Mouse (Mus musculus) kidney, embryonic 14.5 days (tissue): ENCODE measurements around the gene Atf6b. TPM values are rescaled to one million over a fixed set of nuclear protein-coding genes. Genes with fewer than 3 reads are reported as not detected.

Experiments used
- ATAC-seq: fragments of 200-750 bp; cut with Nextera tagmentation; 2 replicates; pipeline ENCODE4 v1.8.0; 2017; ENCODE audit warnings: moderate number of reproducible peaks, mild to moderate bottlenecking, moderate TSS enrichment, moderate library complexity; ENCODE audit not compliant: low FRiP score, low TSS enrichment
- H3K27ac ChIP-seq: fragments of 300-500 bp; sonication (generic); 2 replicates; pipeline ENCODE4 v1.5.1; 2014; ENCODE audit warnings: low read depth, mild to moderate bottlenecking, low read length, moderate library complexity, mixed read lengths
- H3K27me3 ChIP-seq: fragments of 300-500 bp; sonication (generic); 2 replicates; pipeline ENCODE4 v1.6.1; 2014; ENCODE audit warnings: mild to moderate bottlenecking, low read length; ENCODE audit not compliant: control insufficient read depth, insufficient read depth
- H3K36me3 ChIP-seq: fragments of 300-500 bp; sonication (generic); 2 replicates; pipeline ENCODE4 v1.6.1; 2014; ENCODE audit warnings: low read length, mixed read lengths; ENCODE audit not compliant: control insufficient read depth, insufficient read depth
- H3K4me1 ChIP-seq: fragments of 300-500 bp; sonication (generic); 2 replicates; pipeline ENCODE4 v1.6.1; 2014; ENCODE audit warnings: low read length, mixed read lengths; ENCODE audit not compliant: control insufficient read depth, insufficient read depth
- H3K4me2 ChIP-seq: fragments of 300-500 bp; sonication (generic); replicated peaks from 2 replicates; pipeline ENCODE4 v1.6.1; 2014; ENCODE audit warnings: low read depth, mild to moderate bottlenecking, low read length
- H3K4me3 ChIP-seq: fragments of 300-500 bp; sonication (generic); 2 replicates; pipeline ENCODE4 v1.5.1; 2014; ENCODE audit warnings: mild to moderate bottlenecking, low read length
- H3K9ac ChIP-seq: fragments of 300-500 bp; sonication (generic); 2 replicates; pipeline ENCODE4 v1.6.1; 2014; ENCODE audit warnings: low read depth, mild to moderate bottlenecking, low read length, moderate library complexity
- H3K9me3 ChIP-seq: fragments of 300-500 bp; sonication (generic); 2 replicates; pipeline ENCODE4 v1.6.1; 2016; ENCODE audit warnings: low read length; ENCODE audit not compliant: control insufficient read depth
- WGBS: fragments of 180-500 bp; shearing (Covaris S2); extraction: QIAGEN DNeasy Blood & Tissue Kit; methylation state at CpG from one replicate; pipeline ENCODE4 v1.1.7; 2014; 5-methylcytosine and 5-hydroxymethylcytosine counted together
- polyA plus RNA-seq: library from polyadenylated mRNA; unstranded; fragments of >200 nt; fragmentation: Nextera tagmentation; extraction: Ambion mirVana; gene quantifications from 2 replicates; pipeline ENCODE4 v1.2.1, GENCODE M21; 2014

Atf6b gene
- polyA plus RNA-seq, 1 experiment from 2014 or later, result 61.7 TPM

GRCm38 (mm10) chr17:34685120-34686110 is 38.5 kb downstream of the Atf6b start:
- ATAC-seq, result no peak
- Histone ChIP-seq H3K4me3 (no peak overlapping the region), H3K27me3 (no peaks in the 10 kb centered on the region), H3K9ac (no peak overlapping the region), H3K27ac (no peak overlapping the region), H3K4me2 (no peak overlapping the region), H3K36me3 (no peaks in the 10 kb centered on the region), H3K9me3 (no peaks in the 10 kb centered on the region), H3K4me1 (0 out of 2 replicates have a peak, but pooled peaks cover 3% of the 10 kb centered on the region)
- 80% methylated on average over 28 of the region's 28 CpGs for WGBS

- H3K4me2 ChIP-seq, result no peak overlapping the region
- 88% methylated on average over 7 of the region's 7 CpGs for WGBS
- H3K9ac ChIP-seq, result no peak overlapping the region
- H3K4me3 ChIP-seq, result no peak overlapping the region
- no peak overlapping the region for H3K27ac ChIP-seq
- 0 out of 2 replicates have a peak, but pooled peaks cover 3% of the 10 kb centered on the region for H3K4me1 ChIP-seq
- ATAC-seq, result no peak
- H3K9me3 ChIP-seq, result no peaks in the 10 kb centered on the region
- no peaks in the 10 kb centered on the region for H3K36me3 ChIP-seq
- H3K27me3 ChIP-seq, result no peaks in the 10 kb centered on the region
Observed at GRCm38 (mm10) chr17:34688889-34689288, 41.9 kb downstream of the Atf6b start.

- WGBS, result 34% methylated on average over 4 of the region's 4 CpGs
- Histone ChIP-seq H3K36me3 (no peaks in the 10 kb centered on the region), H3K27ac (no peak overlapping the region), H3K9ac (no peak overlapping the region), H3K4me3 (no peak overlapping the region), H3K4me1 (no peaks in the 10 kb centered on the region), H3K27me3 (no peaks in the 10 kb centered on the region), H3K4me2 (no peak overlapping the region), H3K9me3 (no peaks in the 10 kb centered on the region)
- ATAC-seq, result no peak
Observed at GRCm38 (mm10) chr17:34690458-34690857, 43.5 kb downstream of the Atf6b start.

GRCm38 (mm10) chr17:34692906-34693305 is 46.0 kb downstream of the Atf6b start:
- no peaks in the 10 kb centered on the region for H3K4me1 ChIP-seq
- no peak overlapping the region for H3K27ac ChIP-seq
- no peaks in the 10 kb centered on the region for H3K27me3 ChIP-seq
- no peak overlapping the region for H3K9ac ChIP-seq
- no peaks in the 10 kb centered on the region for H3K36me3 ChIP-seq
- no peak overlapping the region for H3K4me2 ChIP-seq
- H3K9me3 ChIP-seq, result no peaks in the 10 kb centered on the region
- 65% methylated on average over 7 of the region's 7 CpGs for WGBS
- ATAC-seq, result no peak
- H3K4me3 ChIP-seq, result no peak overlapping the region

GRCm38 (mm10) chr17:34699575-34700408 is 52.8 kb downstream of the Atf6b start:
- no peaks in the 10 kb centered on the region for H3K9me3 ChIP-seq
- ATAC-seq, result no peak
- H3K4me1 ChIP-seq, result no peaks in the 10 kb centered on the region
- no peak overlapping the region for H3K27ac ChIP-seq
- H3K27me3 ChIP-seq, result no peaks in the 10 kb centered on the region
- no peaks in the 10 kb centered on the region for H3K36me3 ChIP-seq
- H3K4me3 ChIP-seq, result no peak overlapping the region
- WGBS, result 57% methylated on average over 14 of the region's 14 CpGs
- no peak overlapping the region for H3K9ac ChIP-seq
- no peak overlapping the region for H3K4me2 ChIP-seq

GRCm38 (mm10) chr17:34700671-34701071 is 53.7 kb downstream of the Atf6b start:
- 78% methylated on average over 2 of the region's 2 CpGs for WGBS
- H3K4me1 ChIP-seq, result no peaks in the 10 kb centered on the region
- no peak for ATAC-seq
- no peak overlapping the region for H3K27ac ChIP-seq
- H3K36me3 ChIP-seq, result no peaks in the 10 kb centered on the region
- no peak overlapping the region for H3K4me2 ChIP-seq
- no peak overlapping the region for H3K4me3 ChIP-seq
- no peaks in the 10 kb centered on the region for H3K9me3 ChIP-seq
- H3K27me3 ChIP-seq, result no peaks in the 10 kb centered on the region
- H3K9ac ChIP-seq, result no peak overlapping the region

Other genes starting within 250 kb of the Atf6b start
- gene BC051142, start 248.3 kb upstream of the Atf6b start, polyA plus RNA-seq, result 0.74 and 1.9 TPM in 2 replicates
- not detected in 2 replicates for gene Btnl4, start 169.8 kb upstream of the Atf6b start, polyA plus RNA-seq
- gene Btnl6, start 129.8 kb upstream of the Atf6b start, polyA plus RNA-seq, result not detected in 2 replicates
- gene Notch4, start 82.9 kb upstream of the Atf6b start, polyA plus RNA-seq, result 9.7 and 11.2 TPM in 2 replicates
- gene Gpsm3, start 57.3 kb upstream of the Atf6b start, polyA plus RNA-seq, result 19.3 and 21.4 TPM in 2 replicates
- gene Pbx2, start 55.9 kb upstream of the Atf6b start, polyA plus RNA-seq, result 17.8 and 20.9 TPM in 2 replicates
- gene Ager, start 49.3 kb upstream of the Atf6b start, polyA plus RNA-seq, result 5.8 and 6.6 TPM in 2 replicates
- gene Rnf5, start 43.5 kb upstream of the Atf6b start, polyA plus RNA-seq, result 118 and 139 TPM in 2 replicates
- 61.7 and 75.3 TPM in 2 replicates for gene Agpat1, start 42.9 kb upstream of the Atf6b start, polyA plus RNA-seq
- gene Egfl8, start 31.2 kb upstream of the Atf6b start, polyA plus RNA-seq, result 3.2 and 3.6 TPM in 2 replicates
- 33.5 and 39.1 TPM in 2 replicates for gene Ppt2, start 18.6 kb upstream of the Atf6b start, polyA plus RNA-seq
- 0.16 and 0.18 TPM in 2 replicates for gene Prrt1, start 17.6 kb upstream of the Atf6b start, polyA plus RNA-seq
- 14.8 and 16.5 TPM in 2 replicates for gene Fkbpl, start 2.4 kb upstream of the Atf6b start, polyA plus RNA-seq
- 0.15 and 0.26 TPM in 2 replicates for gene Tnxb, start 23.4 kb downstream of the Atf6b start, polyA plus RNA-seq
- gene C4b, start 96.7 kb downstream of the Atf6b start, polyA plus RNA-seq, result not detected in 2 replicates
- gene Cyp21a1, start 157.4 kb downstream of the Atf6b start, polyA plus RNA-seq, result not detected in 2 replicates
- gene Stk19, start 189.8 kb downstream of the Atf6b start, polyA plus RNA-seq, result 25.2 and 28.7 TPM in 2 replicates
- gene Dxo, start 189.9 kb downstream of the Atf6b start, polyA plus RNA-seq, result 55.7 and 66.4 TPM in 2 replicates
- 22.8 and 45.9 TPM in 2 replicates for gene Skiv2l, start 203.1 kb downstream of the Atf6b start, polyA plus RNA-seq
- 107 and 119 TPM in 2 replicates for gene Nelfe, start 203.2 kb downstream of the Atf6b start, polyA plus RNA-seq
- 4.0 and 5.4 TPM in 2 replicates for gene Cfb, start 215.4 kb downstream of the Atf6b start, polyA plus RNA-seq
- 2.1 and 3.7 TPM in 2 replicates for gene Zbtb12, start 232.3 kb downstream of the Atf6b start, polyA plus RNA-seq
- gene Gm20547, start 234.9 kb downstream of the Atf6b start, polyA plus RNA-seq, result not detected in 2 replicates